Mouse (Mus musculus) large intestine, adult 2 months (tissue): ENCODE data around the gene Tnpo3. TPM values are rescaled to one million over a fixed set of nuclear protein-coding genes. Genes with fewer than 3 reads are reported as not detected.
"Not testable (repeated sequence)": the region's sequence is repeated elsewhere in the genome, so short reads cannot be mapped to it uniquely, and the experiment has no call there.

Experiments
- DNase-seq: peaks from one replicate; pipeline ENCODE4 v3.0.0-alpha.2; 2012; ENCODE audit warnings: low read depth, low spot score
- WGBS: fragments of 180-500 bp; shearing (Covaris S2); methylation state at CpG from one replicate; pipeline ENCODE4 v1.1.7; 2018; 5-methylcytosine and 5-hydroxymethylcytosine counted together
- polyA plus RNA-seq: library from polyadenylated mRNA; depleted of rRNA; stranded (reverse); fragments of >200 nt; gene quantifications from 2 replicates; pipeline ENCODE4 v1.2.3, GENCODE M21; 2012

The Tnpo3 gene
- polyA plus RNA-seq, 1 experiment: 30.7 TPM

- 44% methylated on average over 6 of the region's 6 CpGs for WGBS
- no peak for DNase-seq
These were observed 12.6 kb upstream of the Tnpo3 start for GRCm38 (mm10) chr6:29622273-29622672.

- DNase-seq: no peak
- 51% methylated on average over 17 of the region's 17 CpGs for WGBS
These were observed 11.3 kb upstream of the Tnpo3 start for GRCm38 (mm10) chr6:29620840-29621543.

DNA sequence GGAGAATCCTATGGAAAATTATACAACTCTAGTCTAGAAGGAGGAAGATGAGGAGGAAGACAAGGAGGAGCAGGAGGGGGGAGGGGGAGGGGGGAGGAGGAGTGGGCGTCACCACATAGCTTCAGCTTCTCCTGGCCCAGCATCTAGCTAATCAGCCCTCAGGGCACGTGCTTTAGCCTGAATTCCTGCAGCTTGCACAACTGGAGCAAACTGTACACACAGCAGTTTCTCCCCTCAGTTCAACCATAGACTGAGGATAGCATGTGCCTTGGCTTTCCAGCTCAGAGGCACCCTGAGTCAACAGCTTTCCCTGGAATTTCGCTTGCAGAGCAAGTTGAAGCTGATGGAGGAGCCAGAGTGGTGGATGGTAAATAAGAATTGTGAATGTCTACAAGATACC is 10.5 kb upstream of the Tnpo3 start:
- 27% methylated on average over 3 of the region's 3 CpGs for WGBS
- no peak for DNase-seq

DNA sequence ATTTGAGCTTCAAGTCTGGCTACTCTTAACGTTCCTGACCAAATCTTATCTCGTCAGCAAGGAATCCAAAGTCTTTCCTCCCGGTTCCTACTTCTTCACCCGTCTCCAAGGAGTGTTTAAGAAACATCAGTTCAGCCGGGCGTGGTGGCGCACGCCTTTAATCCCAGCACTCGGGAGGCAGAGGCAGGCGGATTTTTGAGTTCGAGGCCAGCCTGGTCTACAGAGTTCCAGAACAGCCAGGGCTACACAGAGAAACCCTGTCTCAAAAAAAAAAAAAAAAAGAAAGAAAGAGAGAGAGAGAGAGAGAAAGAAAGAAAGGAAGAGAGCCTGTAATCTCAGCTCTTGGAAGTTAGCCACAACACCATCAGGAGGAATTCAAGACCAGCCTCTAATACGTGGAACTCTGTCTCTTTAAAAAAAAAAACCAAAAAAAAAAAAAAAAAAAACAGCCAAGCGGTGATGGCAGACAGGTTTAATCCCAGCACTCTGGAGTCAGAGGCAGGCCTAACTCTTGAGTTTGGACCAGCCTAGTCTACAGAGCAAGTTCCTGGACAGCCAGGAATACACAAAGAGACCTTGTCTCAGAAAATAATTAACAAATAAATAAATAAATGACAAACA is 443 bp upstream of the Tnpo3 start:
- not testable (repeated sequence) for DNase-seq
- WGBS: 14% methylated on average over 13 of the region's 13 CpGs

- DNase-seq: no peak
These were observed 9.5 kb downstream of the Tnpo3 start for GRCm38 (mm10) chr6:29600188-29600587.

DNA sequence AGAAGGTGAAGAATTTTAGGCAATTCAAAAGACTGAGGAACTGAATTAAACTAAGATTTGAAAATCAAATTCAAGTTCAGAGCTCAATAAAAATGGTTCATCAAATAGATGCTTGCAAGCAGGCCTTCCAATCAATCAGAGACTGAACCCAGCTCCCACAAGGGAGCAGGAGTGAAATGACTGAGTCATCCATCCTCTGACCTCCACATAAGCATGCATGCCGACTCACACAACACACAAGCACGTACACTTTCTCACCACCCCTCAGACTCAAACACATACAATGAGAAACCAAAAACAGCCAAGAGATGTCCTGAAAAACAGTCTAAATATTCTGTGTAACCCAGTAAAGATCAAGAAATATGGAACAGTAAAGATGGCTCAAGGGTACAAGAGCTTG is 14.0 kb downstream of the Tnpo3 start:
- WGBS: 62% methylated on average over 2 of the region's 2 CpGs
- no peak for DNase-seq

DNA sequence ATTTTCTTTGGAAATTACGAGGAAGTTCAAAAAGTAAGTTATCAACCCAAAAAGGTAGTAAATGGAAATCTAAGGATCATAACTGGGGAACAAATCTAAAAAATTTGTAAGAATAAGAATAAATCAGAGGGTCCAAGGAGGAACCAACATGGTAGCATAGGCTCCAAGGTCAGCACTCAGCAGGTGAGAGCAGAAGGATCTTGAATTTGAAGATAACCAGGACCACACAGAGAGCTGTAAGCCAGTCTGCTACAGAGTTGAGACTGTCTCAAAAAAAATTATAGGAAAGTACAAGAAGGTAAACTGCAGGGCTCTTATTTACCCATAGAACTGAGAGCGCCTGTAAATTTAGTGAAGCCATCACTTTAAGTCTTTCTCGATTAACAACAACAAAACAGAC is 28.5 kb downstream of the Tnpo3 start:
- no peak for DNase-seq
- WGBS: 92% methylated on average over 3 of the region's 3 CpGs

GRCm38 (mm10) chr6:29580770-29581169 is 28.9 kb downstream of the Tnpo3 start:
- 84% methylated on average over 1 of the region's 1 CpGs for WGBS
- no peak for DNase-seq

DNA sequence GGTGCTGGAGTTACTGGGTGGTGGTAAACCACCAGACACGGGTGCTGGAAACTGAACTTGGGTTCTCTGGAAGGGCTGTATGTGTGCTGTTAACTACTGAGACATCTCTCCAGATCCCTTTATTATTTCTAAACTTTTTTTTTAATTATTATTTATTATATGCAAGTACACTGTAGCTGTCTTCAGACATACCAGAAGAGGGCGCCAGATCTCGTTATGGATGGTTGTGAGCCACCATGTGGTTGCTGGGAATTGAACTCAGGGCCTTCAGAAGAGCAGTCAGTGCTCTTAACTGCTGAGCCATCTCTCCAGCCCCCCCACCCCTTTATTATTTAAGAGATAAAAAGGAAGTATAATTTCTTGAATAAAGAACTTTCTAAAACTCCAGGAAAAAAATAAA is 33.3 kb downstream of the Tnpo3 start:
- DNase-seq: not testable (repeated sequence)
- WGBS: 95% methylated on average over 3 of the region's 3 CpGs

DNA sequence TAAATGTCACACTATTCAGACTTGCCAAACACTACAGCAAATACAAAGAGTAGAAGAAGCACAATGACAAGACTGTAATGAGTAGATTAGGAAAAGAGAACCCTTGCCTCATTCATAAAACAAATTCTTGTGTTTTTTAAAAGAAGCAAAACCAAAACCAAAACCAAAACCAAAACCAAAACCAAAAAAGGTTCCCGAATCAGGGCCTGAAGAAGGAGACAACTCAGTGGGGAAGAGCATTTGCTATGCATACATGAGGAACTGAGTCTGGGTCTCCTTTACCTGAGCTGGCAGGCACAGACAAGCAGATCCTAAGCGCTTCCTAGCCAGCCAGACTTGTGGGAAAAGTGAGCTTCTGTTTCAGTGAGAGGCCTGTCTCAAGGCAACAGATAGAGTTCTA is 52.6 kb downstream of the Tnpo3 start:
- WGBS: 69% methylated on average over 2 of the region's 2 CpGs
- DNase-seq: no peak

- no peak for DNase-seq
- WGBS: 90% methylated on average over 2 of the region's 2 CpGs
These were observed 57.2 kb downstream of the Tnpo3 start for GRCm38 (mm10) chr6:29552526-29552925.

DNA sequence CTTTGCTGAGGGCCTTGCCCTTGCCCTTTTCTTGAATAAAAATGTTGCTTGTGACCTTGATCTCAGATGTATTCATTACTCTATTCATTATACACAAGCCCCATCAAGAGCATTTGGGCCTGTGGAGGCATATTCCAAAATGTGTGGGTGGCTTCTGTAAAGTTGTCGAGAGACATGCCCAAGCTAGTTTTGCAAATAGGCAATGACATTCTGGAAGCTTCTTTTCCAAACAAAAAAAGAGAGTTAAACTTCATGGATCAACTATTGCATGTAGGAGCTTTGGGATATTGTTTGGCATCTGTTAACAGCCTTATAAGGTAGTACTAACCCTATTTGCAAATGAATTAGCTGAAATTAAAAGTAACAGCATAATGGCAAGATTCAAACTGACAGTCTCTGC is 61.6 kb downstream of the Tnpo3 start:
- DNase-seq: no peak
- 93% methylated on average over 1 of the region's 1 CpGs for WGBS

DNA sequence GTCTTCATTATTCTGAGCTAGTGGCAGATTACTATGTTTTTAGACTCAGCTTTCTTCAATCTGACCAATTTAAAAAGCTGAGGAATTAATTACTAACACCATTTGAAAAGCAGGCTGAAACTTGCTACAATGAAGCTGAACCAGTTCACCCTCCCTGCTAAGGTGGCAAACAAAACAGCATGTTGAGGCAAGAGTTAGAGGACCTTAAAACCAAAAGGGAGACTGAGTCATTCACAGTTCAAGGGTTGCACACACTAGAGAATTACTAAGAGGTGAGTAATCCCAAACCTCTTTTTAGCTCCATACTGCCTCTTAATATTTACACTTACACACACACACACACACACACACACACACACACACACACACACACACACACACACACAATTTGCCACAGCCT is 62.1 kb downstream of the Tnpo3 start:
- no peak for DNase-seq

GRCm38 (mm10) chr6:29545611-29546010 is 64.1 kb downstream of the Tnpo3 start:
- WGBS: 97% methylated on average over 2 of the region's 2 CpGs
- DNase-seq: no peak

DNA sequence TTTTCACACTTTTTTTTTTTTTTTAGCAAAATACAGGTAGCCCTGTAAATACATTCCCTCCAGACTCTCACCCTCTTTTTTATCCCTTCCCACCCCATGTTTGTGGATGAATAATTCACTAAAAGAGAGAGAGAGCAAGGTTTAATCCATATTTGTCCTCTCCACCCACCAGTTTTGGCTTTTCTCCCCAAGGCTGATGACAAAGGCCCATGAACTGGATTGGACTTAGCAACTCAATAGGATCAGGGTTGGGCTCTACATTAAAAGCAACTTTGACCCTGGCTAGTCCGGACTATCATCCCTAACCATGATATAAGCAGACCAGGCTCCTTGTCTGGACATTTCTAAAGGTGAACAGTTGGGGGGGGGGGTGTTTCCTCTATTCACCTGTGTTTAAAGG is 68.7 kb downstream of the Tnpo3 start:
- DNase-seq: no peak
- WGBS: 76% methylated on average over 1 of the region's 1 CpGs

DNA sequence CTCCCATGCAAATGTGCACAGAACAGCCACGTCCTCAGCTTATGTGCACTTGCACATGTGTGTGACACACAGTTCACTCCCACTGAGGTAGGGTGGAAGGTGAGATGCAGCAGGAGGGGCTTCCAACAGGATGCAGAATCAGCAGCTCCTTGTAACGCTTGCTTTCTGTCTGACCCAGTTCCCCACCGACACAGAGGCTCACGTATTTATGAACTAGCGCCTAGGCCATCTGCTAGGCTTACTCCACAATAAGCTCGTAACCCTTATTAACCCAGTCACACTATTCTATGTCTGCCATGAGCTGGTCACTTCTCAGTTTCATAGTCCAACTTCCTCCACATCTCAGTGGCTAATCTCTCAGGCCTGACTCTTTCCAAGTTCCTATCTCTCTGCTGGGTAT is 69.5 kb downstream of the Tnpo3 start:
- no peak for DNase-seq
- WGBS: 81% methylated on average over 6 of the region's 6 CpGs

GRCm38 (mm10) chr6:29539502-29539901 is 70.2 kb downstream of the Tnpo3 start:
- DNase-seq: no peak
- WGBS: 87% methylated on average over 8 of the region's 8 CpGs

- WGBS: 80% methylated on average over 3 of the region's 3 CpGs
- DNase-seq: no peak
These were observed 72.5 kb downstream of the Tnpo3 start for GRCm38 (mm10) chr6:29537221-29537620.

DNA sequence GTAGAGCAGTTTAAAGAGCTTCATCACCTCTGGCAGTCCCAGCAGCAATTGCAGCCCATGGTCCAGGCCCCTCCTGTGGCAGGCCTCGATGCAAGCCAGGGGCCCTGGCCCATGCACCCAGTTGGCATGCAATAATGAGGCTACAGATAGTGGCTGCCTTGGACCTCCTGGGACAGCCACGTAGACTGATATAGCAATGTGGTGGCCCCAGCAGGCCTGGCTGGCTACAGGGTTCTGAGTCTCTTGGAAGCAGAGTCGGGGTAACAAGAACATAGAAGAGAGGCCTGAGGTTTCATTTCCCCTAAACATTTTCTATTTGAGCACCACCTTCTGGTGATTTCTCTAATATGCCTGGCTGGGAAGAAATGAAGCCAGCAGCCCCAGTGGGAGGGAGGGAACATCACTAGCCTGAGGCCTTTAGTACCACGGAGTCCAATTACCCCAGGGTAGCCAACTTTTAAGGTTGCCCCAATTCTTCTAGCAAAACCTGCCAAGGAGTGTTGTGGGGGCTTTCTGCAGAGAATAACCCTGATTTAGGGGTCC is 73.0 kb downstream of the Tnpo3 start:
- DNase-seq: no peak
- 64% methylated on average over 4 of the region's 4 CpGs for WGBS

GRCm38 (mm10) chr6:29535316-29535715 is 74.4 kb downstream of the Tnpo3 start:
- DNase-seq: no peak
- 63% methylated on average over 6 of the region's 6 CpGs for WGBS

- DNase-seq: no peak
- 58% methylated on average over 4 of the region's 4 CpGs for WGBS
These were observed 79.6 kb downstream of the Tnpo3 start for GRCm38 (mm10) chr6:29530050-29530449.
